ENCODE assay signal across 8 mouse cellular contexts in the genomic region with DNA sequence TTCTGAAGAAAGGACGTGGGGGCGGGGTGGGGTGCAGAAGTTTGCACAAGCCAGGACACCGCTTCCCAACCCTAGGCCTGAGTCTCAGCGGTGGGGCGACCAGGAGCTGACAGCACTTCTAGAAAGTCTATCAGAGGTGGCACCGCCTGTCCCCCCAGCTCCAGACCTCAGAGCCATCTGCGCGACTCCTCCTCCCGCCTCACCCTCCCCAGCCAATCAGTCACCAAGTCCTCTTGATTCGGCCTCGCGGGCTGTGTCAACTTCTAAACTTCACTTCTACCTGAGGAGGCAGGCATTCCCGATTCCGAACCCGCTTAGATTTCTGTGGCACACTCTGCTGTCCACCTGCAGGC. TPM values are rescaled to one million over a fixed set of nuclear protein-coding genes. Genes with fewer than 3 reads are reported as not detected.
DNase-seq lines count a peak whose midpoint lies in the region; ATAC-seq lines count a peak whose summit lies in the region.

No protein-coding gene starts in this region.

- H3K9me3 ChIP-seq in liver, embryonic 16.5 days (replicated peaks; ENCODE audit: control insufficient read depth, low read length) = no peaks in the 10 kb centered on the region
- no peaks in the 10 kb centered on the region for H3K9me3 ChIP-seq in neural tube, embryonic 11.5 days (ENCODE audit: control insufficient read depth, low read length)

- no peaks in the 10 kb centered on the region for H3K36me3 ChIP-seq in liver, embryonic 16.5 days (ENCODE audit: control insufficient read depth, insufficient read depth)
- H3K36me3 ChIP-seq in neural tube, embryonic 11.5 days (ENCODE audit: control insufficient read depth, insufficient read depth, low read length) = no peaks in the 10 kb centered on the region

- H3K4me2 ChIP-seq in liver, embryonic 16.5 days (ENCODE audit: low read depth, low read length) = peak overlapping the region; percentile 98
- H3K4me2 ChIP-seq in neural tube, embryonic 11.5 days (ENCODE audit: low read depth) = peak overlapping the region; percentile 98

- no peaks in the 10 kb centered on the region for H3K27me3 ChIP-seq in liver, embryonic 16.5 days (ENCODE audit: control insufficient read depth, insufficient read depth, low read depth, low read length)
- H3K27me3 ChIP-seq in neural tube, embryonic 11.5 days (ENCODE audit: control insufficient read depth, insufficient read depth, low read length) = no peaks in the 10 kb centered on the region

- under 1% methylated on average over 15 of the region's 15 CpGs for WGBS in liver, embryonic 16.5 days (ENCODE audit: insufficient replicate concordance)
- WGBS in neural tube, embryonic 11.5 days = 0% methylated on average over 15 of the region's 15 CpGs

- peak overlapping the region; percentile 91 for H3K27ac ChIP-seq in liver, embryonic 16.5 days (ENCODE audit: low read length)
- peak overlapping the region; percentile 100 for H3K27ac ChIP-seq in neural tube, embryonic 11.5 days (ENCODE audit: low read depth, low read length)

- ATAC-seq in inflammation-experienced regulatory T-cells, adult 6 months = peak; percentile 15
- ATAC-seq in liver, embryonic 16.5 days (ENCODE audit: low read depth) = peak; percentile 74
- peak; percentile 67 for ATAC-seq in neural tube, embryonic 11.5 days (ENCODE audit: insufficient read depth, low FRiP score, low TSS enrichment)

- peaks cover 47% of the 10 kb centered on the region for H3K4me1 ChIP-seq in liver, embryonic 16.5 days (ENCODE audit: control insufficient read depth, low read depth, low read length)
- peaks cover 26% of the 10 kb centered on the region for H3K4me1 ChIP-seq in neural tube, embryonic 11.5 days (ENCODE audit: control insufficient read depth, insufficient read depth, low read length)

- peak overlapping the region; percentile 91 for H3K9ac ChIP-seq in liver, embryonic 16.5 days (ENCODE audit: low read depth, low read length)
- H3K9ac ChIP-seq in neural tube, embryonic 11.5 days (ENCODE audit: low read length) = peak overlapping the region; percentile 99

- peak overlapping the region; percentile 83 for H3K4me3 ChIP-seq in liver, embryonic 16.5 days (ENCODE audit: low read depth, low read length)
- H3K4me3 ChIP-seq in neural tube, embryonic 11.5 days (ENCODE audit: low read depth, low read length) = peak overlapping the region; percentile 99

- peak; percentile 25 for DNase-seq in 3T3-L1 (ENCODE audit: low read depth, low spot score)
- peak; percentile 81 for DNase-seq in R1 (ENCODE audit: low read depth, low spot score)
- peak; percentile 63 to 76 for DNase-seq in cerebellum, postnatal 25 days
- DNase-seq in gastrocnemius, postnatal 25 days = peak; percentile 64
- DNase-seq in neural tube, embryonic 11.5 days (ENCODE audit: low spot score) = peak; percentile 79
- peak; percentile 60 for DNase-seq in thymus, postnatal 25 days

RNA-seq across cellular contexts. Expression of a gene that starts 1.0 kb away (rescaled TPM):
- total RNA-seq in gastrocnemius, postnatal 25 days (2021) = 10 to 100 TPM in 1 of 2 experiments, 1 to 10 TPM in 1; 9.9 to 10.5 TPM
- 10 to 100 TPM in 1 of 3 experiments, 1 to 10 TPM in 2; 6.0 to 10.3 (median 8.4) TPM for polyA plus RNA-seq in inflammation-experienced regulatory T-cells, adult 6 months (2017; shearing (Covaris generic))
- polyA plus RNA-seq in liver, embryonic 16.5 days (2015; fragmentation: Nextera tagmentation; extraction: Ambion mirVana) = 4.8 and 5.2 TPM in 2 replicates
- 46.6 and 50.1 TPM in 2 replicates for polyA plus RNA-seq in neural tube, embryonic 11.5 days (2014; fragmentation: Nextera tagmentation; extraction: Ambion mirVana)

RNA-seq across cellular contexts. Expression of a gene that starts 51.6 kb away (rescaled TPM):
- under 1 TPM in 1 of 2 experiments, not detected in 1; 0.13 TPM for total RNA-seq in gastrocnemius, postnatal 25 days (2021)
- under 1 TPM in 2 of 3 experiments, not detected in 1; 0.16 to 0.38 TPM for polyA plus RNA-seq in inflammation-experienced regulatory T-cells, adult 6 months (2017; shearing (Covaris generic))
- polyA plus RNA-seq in liver, embryonic 16.5 days (2015; fragmentation: Nextera tagmentation; extraction: Ambion mirVana) = 0.02 TPM in 1 of 2 replicates, not detected in the other
- polyA plus RNA-seq in neural tube, embryonic 11.5 days (2014; fragmentation: Nextera tagmentation; extraction: Ambion mirVana) = 0.33 and 0.45 TPM in 2 replicates

Comparison
In these comparisons a context has a peak if more than half of its experiments do, and no peak if none do; other contexts are left out.
1. Peak in every context shown above with its lines: DNase-seq, ATAC-seq, H3K4me3 ChIP-seq and H3K27ac ChIP-seq.
2. DNase-seq: peak in every context shown above with its lines; median percentile 81 in R1; 79 in neural tube, embryonic 11.5 days; 70 in cerebellum, postnatal 25 days; 64 in gastrocnemius, postnatal 25 days; 60 in thymus, postnatal 25 days; 25 in 3T3-L1.
3. ATAC-seq: peak in every context shown above with its lines; median percentile 74 in liver, embryonic 16.5 days; 67 in neural tube, embryonic 11.5 days; 15 in inflammation-experienced regulatory T-cells, adult 6 months.